Mouse (Mus musculus): ENCODE measurements around the gene Anks1b.

The Anks1b gene

GRCm38 (mm10) chr10:90852432-90852831, 979.1 kb downstream of the Anks1b start:
- no peak for DNase-seq (ENCODE audit: low read depth, low spot score)

- DNase-seq (ENCODE audit: low read depth, low spot score) = peak; percentile 85
Measured at GRCm38 (mm10) chr10:90856668-90857067, 983.4 kb downstream of the Anks1b start.

- DNase-seq (ENCODE audit: low read depth, low spot score) = peak; percentile 90
Measured at GRCm38 (mm10) chr10:90859665-90860523, 986.6 kb downstream of the Anks1b start.

GRCm38 (mm10) chr10:90863881-90864598, 990.7 kb downstream of the Anks1b start:
- DNase-seq (ENCODE audit: low read depth, low spot score) = peak; percentile 53

GRCm38 (mm10) chr10:90864599-90864889, 991.2 kb downstream of the Anks1b start:
- peak; percentile 57 for DNase-seq (ENCODE audit: low read depth, low spot score)

GRCm38 (mm10) chr10:90873204-90873603, 999.9 kb downstream of the Anks1b start:
- peak; percentile 80 for DNase-seq (ENCODE audit: low read depth, low spot score)

- no peak for DNase-seq (ENCODE audit: low read depth, low spot score)
Measured at GRCm38 (mm10) chr10:90874166-90874565, 1000.9 kb downstream of the Anks1b start.

- DNase-seq (ENCODE audit: low read depth, low spot score) = no peak
Measured at GRCm38 (mm10) chr10:90880854-90881560, 1007.7 kb downstream of the Anks1b start.

GRCm38 (mm10) chr10:90889566-90889965, 1016.3 kb downstream of the Anks1b start:
- no peak for DNase-seq (ENCODE audit: low read depth, low spot score)

- DNase-seq (ENCODE audit: low read depth, low spot score) = peak; percentile 81
Measured at GRCm38 (mm10) chr10:90892728-90893127, 1019.4 kb downstream of the Anks1b start.

GRCm38 (mm10) chr10:90897894-90898293, 1024.6 kb downstream of the Anks1b start:
- DNase-seq (ENCODE audit: low read depth, low spot score) = peak; percentile 58

- no peak for DNase-seq (ENCODE audit: low read depth, low spot score)
Measured at GRCm38 (mm10) chr10:90904185-90904584, 1030.9 kb downstream of the Anks1b start.

- DNase-seq (ENCODE audit: low read depth, low spot score) = peak; percentile 51
Measured at GRCm38 (mm10) chr10:90907381-90907780, 1034.1 kb downstream of the Anks1b start.

- DNase-seq (ENCODE audit: low read depth, low spot score) = peak; percentile 67
Measured at GRCm38 (mm10) chr10:90923476-90923875, 1050.2 kb downstream of the Anks1b start.

- peak; percentile 52 for DNase-seq (ENCODE audit: low read depth, low spot score)
Measured at GRCm38 (mm10) chr10:90933088-90933487, 1059.8 kb downstream of the Anks1b start.

- no peak for DNase-seq (ENCODE audit: low read depth, low spot score)
Measured at GRCm38 (mm10) chr10:90934678-90935077, 1061.4 kb downstream of the Anks1b start.

GRCm38 (mm10) chr10:90937721-90938460, 1064.6 kb downstream of the Anks1b start:
- DNase-seq (ENCODE audit: low read depth, low spot score) = peak; percentile 51

GRCm38 (mm10) chr10:90940521-90941520, 1067.5 kb downstream of the Anks1b start:
- peak; percentile 79 for DNase-seq (ENCODE audit: low read depth, low spot score)

GRCm38 (mm10) chr10:90942001-90942700, 1068.8 kb downstream of the Anks1b start:
- peak; percentile 83 for DNase-seq (ENCODE audit: low read depth, low spot score)

GRCm38 (mm10) chr10:90947043-90947442, 1073.7 kb downstream of the Anks1b start:
- no peak for DNase-seq (ENCODE audit: low read depth, low spot score)

All from brain, adult 2 months (tissue).